Mouse (Mus musculus) E14TG2a.4 (cell line): ENCODE data around the gene Dnaja3.
"Not testable (repeated sequence)": the region's sequence is repeated elsewhere in the genome, so short reads cannot be mapped to it uniquely, and the experiment has no call there.

Source experiments
- H3K27me3 ChIP-seq: 2 replicates; pipeline ENCODE4 v1.6.1; 2014; ENCODE audit warnings: low read length, control low read depth; ENCODE audit not compliant: insufficient read depth
- H3K36me3 ChIP-seq: 2 replicates; pipeline ENCODE4 v1.6.1; 2014; ENCODE audit warnings: low read length, control low read depth; ENCODE audit not compliant: insufficient read depth
- H3K4me1 ChIP-seq: replicated peaks from 2 replicates; pipeline ENCODE4 v1.6.1; 2014; ENCODE audit warnings: low read depth, low read length, control low read depth
- H3K4me3 ChIP-seq: replicated peaks from 2 replicates; pipeline ENCODE4 v1.5.1; 2014; ENCODE audit warnings: mild to moderate bottlenecking, low read length
- H3K9me3 ChIP-seq: 2 replicates; pipeline ENCODE4 v1.6.1; 2014; ENCODE audit warnings: low read length, control low read depth
- CTCF ChIP-seq: conservative IDR thresholded peaks from 2 replicates; pipeline ENCODE4 v1.5.1; 2014; ENCODE audit warnings: low read length
- NANOG ChIP-seq: IDR thresholded peaks from 2 replicates; pipeline ENCODE4 v1.6.1; 2014; ENCODE audit warnings: borderline replicate concordance, low read length, mixed read lengths
- POU5F1 ChIP-seq: IDR thresholded peaks from 2 replicates; pipeline ENCODE4 v1.6.1; 2014; ENCODE audit warnings: low read length, borderline replicate concordance

The Dnaja3 gene

GRCm38 (mm10) chr16:4661605-4662004, 21.8 kb downstream of the Dnaja3 start:
- TF ChIP-seq NANOG = no peak
- no peak for TF ChIP-seq POU5F1
- no peak for TF ChIP-seq CTCF
- H3K4me3 ChIP-seq = no peak overlapping the region
- H3K4me1 ChIP-seq = peaks cover 49% of the 10 kb centered on the region
- H3K9me3 ChIP-seq = no peaks in the 10 kb centered on the region
- no peaks in the 10 kb centered on the region for H3K27me3 ChIP-seq
- H3K36me3 ChIP-seq = peaks cover 47% of the 10 kb centered on the region

DNA sequence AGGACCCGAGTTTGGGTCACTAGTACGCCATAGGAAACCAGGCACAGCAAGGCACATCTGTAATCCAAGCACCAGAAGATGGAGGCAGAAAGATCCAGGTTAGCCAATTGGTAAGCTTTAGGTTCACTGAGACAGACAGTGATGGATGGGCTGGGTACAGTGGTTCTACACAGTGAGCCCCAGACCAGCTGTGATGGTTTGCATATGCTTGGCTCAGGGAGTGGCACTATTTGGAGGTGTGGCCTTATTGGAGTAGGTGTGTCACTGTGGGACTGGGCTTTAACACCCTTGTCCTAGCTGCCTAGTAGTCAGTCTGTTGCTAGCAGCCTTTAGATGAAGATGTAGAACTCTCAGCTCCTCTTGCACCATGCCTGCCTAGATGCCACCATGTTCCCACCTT, 24.0 kb downstream of the Dnaja3 start:
- no peaks in the 10 kb centered on the region for H3K9me3 ChIP-seq
- H3K27me3 ChIP-seq = no peaks in the 10 kb centered on the region
- no peak overlapping the region for H3K4me3 ChIP-seq
- H3K4me1 ChIP-seq = peaks cover 35% of the 10 kb centered on the region
- no peak for TF ChIP-seq NANOG
- TF ChIP-seq POU5F1 = no peak
- no peak for TF ChIP-seq CTCF
- peaks cover 62% of the 10 kb centered on the region for H3K36me3 ChIP-seq

GRCm38 (mm10) chr16:4665726-4666125, 25.9 kb downstream of the Dnaja3 start:
- no peak overlapping the region for H3K4me3 ChIP-seq
- no peaks in the 10 kb centered on the region for H3K27me3 ChIP-seq
- TF ChIP-seq NANOG (no peak), POU5F1 (no peak), CTCF (no peak)
- peaks cover 24% of the 10 kb centered on the region for H3K4me1 ChIP-seq
- H3K9me3 ChIP-seq = peaks cover 4% of the 10 kb centered on the region; the same call in 1 of the 2 replicates
- peaks cover 72% of the 10 kb centered on the region for H3K36me3 ChIP-seq

- Histone ChIP-seq H3K9me3 (peaks cover 4% of the 10 kb centered on the region; the same call in 1 of the 2 replicates), H3K4me1 (peaks cover 24% of the 10 kb centered on the region), H3K27me3 (no peaks in the 10 kb centered on the region), H3K36me3 (peaks cover 63% of the 10 kb centered on the region), H3K4me3 (no peak overlapping the region)
- no peak for TF ChIP-seq POU5F1
- peak; percentile 74 for TF ChIP-seq CTCF
Observed at GRCm38 (mm10) chr16:4667190-4667808, 27.5 kb downstream of the Dnaja3 start.

DNA sequence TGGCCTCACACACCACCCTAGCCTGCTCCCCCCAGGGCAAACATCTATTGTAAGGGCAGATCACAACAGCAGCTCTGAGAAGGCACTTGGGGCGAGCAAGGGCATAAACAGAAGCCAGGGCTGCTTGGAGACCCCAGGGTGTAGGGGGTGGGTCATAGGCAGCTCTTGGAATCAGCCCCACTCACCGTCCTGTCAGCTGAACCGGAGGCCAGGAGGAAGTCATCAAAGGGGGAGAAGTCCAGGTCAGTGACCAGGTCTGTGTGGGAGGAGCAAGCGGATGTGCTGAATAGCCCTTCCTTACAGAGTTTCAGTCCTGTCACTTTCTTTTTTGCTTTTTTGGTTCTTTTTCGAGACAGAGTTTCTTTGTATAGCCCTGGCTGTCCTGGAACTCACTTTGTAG, 30.5 kb downstream of the Dnaja3 start:
- no peaks in the 10 kb centered on the region for H3K27me3 ChIP-seq
- no peak overlapping the region for H3K4me3 ChIP-seq
- H3K9me3 ChIP-seq = peaks cover 4% of the 10 kb centered on the region; the same call in 1 of the 2 replicates
- H3K4me1 ChIP-seq = peaks cover 12% of the 10 kb centered on the region; the same call in 1 of the 2 replicates
- H3K36me3 ChIP-seq = peaks cover 71% of the 10 kb centered on the region
- TF ChIP-seq POU5F1 (no peak), NANOG (no peak)

DNA sequence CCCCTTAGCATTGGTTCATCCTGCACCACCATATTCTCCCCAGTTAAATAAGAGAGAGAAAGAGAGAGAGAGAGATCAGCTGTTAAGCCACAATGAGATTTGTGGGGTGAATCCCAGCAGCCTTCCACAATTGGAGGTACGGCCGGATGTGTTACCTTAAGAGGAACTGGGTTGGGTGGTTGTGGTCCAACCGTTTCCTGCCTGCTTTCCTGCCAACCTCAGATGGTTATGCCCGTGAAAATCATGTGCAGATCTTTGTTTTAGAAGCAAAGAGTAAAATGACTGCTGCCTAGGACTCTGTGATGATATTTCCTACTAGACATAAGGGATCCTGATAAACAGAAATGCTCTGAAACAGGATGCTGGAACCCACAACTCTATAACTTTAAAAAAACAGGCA, 34.3 kb downstream of the Dnaja3 start:
- Histone ChIP-seq H3K4me3 (no peak overlapping the region), H3K4me1 (peaks cover 21% of the 10 kb centered on the region), H3K36me3 (peaks cover 57% of the 10 kb centered on the region), H3K9me3 (peaks cover 4% of the 10 kb centered on the region; the same call in 1 of the 2 replicates), H3K27me3 (no peaks in the 10 kb centered on the region)
- TF ChIP-seq CTCF = no peak
- no peak for TF ChIP-seq POU5F1
- no peak for TF ChIP-seq NANOG

- Histone ChIP-seq H3K27me3 (no peaks in the 10 kb centered on the region), H3K4me1 (peaks cover 24% of the 10 kb centered on the region), H3K9me3 (no peaks in the 10 kb centered on the region), H3K36me3 (peaks cover 46% of the 10 kb centered on the region), H3K4me3 (no peak overlapping the region)
- TF ChIP-seq CTCF = no peak
Observed at GRCm38 (mm10) chr16:4676836-4677235, 37.0 kb downstream of the Dnaja3 start.

GRCm38 (mm10) chr16:4678080-4678479, 38.3 kb downstream of the Dnaja3 start:
- TF ChIP-seq POU5F1 (no peak), NANOG (no peak), CTCF (no peak)
- Histone ChIP-seq H3K36me3 (peaks cover 41% of the 10 kb centered on the region), H3K4me3 (peak overlapping the region; percentile 92; the same call in 1 of the 2 replicates), H3K9me3 (no peaks in the 10 kb centered on the region), H3K4me1 (peaks cover 28% of the 10 kb centered on the region), H3K27me3 (no peaks in the 10 kb centered on the region)

- Histone ChIP-seq H3K36me3 (peaks cover 31% of the 10 kb centered on the region), H3K4me3 (peak within 1 kb of the TSS; percentile 92), H3K9me3 (no peaks in the 10 kb centered on the region), H3K4me1 (peaks cover 28% of the 10 kb centered on the region), H3K27me3 (no peaks in the 10 kb centered on the region)
- TF ChIP-seq POU5F1 (no peak), CTCF (no peak), NANOG (no peak)
Observed at GRCm38 (mm10) chr16:4679121-4680018, 39.6 kb downstream of the Dnaja3 start, which contains the start of gene Coro7. Coro7 (minus strand) TSS chr16:4679777.

- H3K4me3 ChIP-seq, H3K27me3 ChIP-seq, H3K9me3 ChIP-seq: not testable (repeated sequence)
- peaks cover 24% of the 10 kb centered on the region for H3K36me3 ChIP-seq
- peaks cover 44% of the 10 kb centered on the region for H3K4me1 ChIP-seq
Observed at GRCm38 (mm10) chr16:4680922-4681455, 41.2 kb downstream of the Dnaja3 start.
